Mouse (Mus musculus): ENCODE results near the gene Il1r2. TPM values are rescaled to one million over a fixed set of nuclear protein-coding genes. Genes with fewer than 3 reads are reported as not detected.

Il1r2 gene
- under 1 TPM in 1 of 2 experiments, not detected in 1; 0.25 TPM for total RNA-seq (2021)
- long read RNA-seq, experiment 1, result 0 reads
- long read RNA-seq, experiment 2, result 0 reads

DNA sequence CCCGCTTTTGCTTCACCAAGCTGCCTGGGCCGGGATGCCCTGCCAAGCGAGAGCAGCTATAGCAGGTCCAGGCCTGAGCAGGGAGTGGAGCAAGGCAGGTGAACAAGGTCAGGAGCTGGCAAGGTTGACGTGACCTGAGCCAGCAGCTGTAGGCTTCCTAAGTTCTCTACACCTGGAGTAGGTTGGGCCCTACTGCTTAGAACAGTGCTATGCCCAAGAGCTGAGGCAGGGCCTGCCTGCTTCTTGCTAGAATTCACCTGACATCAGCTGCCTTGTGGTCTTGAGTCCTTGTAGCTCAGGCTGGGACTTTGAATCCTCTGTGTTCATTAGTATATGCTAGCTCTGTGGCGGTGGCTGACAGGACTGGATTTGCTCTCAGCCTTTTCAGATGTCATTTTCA, at the start of gene Il1r2:
Il1r2 (plus strand) TSS at position 301 of the 400 bp plus-strand sequence.
- DNase-seq, result no peak

DNA sequence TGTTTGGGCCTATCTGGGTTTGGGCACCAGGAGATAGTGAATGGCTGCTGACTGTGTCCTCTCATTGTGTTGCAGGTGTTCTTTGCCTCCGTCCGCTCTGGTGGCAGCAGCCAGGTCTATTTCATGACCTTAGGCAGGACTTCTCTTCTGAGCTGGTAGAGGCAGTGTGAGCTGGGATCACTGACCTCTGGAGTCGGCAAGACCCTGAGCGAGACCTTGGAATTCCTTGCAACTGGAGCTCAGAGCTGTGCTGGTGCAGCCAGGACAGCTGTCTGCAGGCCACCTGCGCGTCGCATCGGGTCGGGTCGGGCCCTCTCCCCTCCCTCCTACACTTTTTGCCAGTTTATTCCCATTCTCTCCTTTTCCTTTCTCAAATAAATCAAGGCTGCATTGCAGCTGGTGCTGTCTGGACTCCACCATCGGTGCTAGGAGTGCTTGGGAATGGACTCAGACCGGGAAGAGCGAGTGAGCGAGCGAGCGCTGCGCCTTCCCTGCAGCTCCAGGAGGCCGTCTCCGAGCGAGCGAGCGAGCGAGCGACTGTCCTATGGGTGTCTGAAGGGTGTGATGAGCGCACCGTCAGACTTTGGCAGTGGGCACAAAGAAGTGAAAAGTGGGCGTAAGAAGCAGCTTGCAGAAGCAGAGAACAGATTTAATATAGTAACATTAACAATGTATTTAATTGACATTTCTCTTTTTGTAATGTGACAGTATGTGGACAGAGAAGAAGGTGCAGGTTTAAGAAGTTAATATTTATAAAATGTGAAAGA, 49.1 kb upstream of the Il1r2 start:
- DNase-seq, result no peak

DNA sequence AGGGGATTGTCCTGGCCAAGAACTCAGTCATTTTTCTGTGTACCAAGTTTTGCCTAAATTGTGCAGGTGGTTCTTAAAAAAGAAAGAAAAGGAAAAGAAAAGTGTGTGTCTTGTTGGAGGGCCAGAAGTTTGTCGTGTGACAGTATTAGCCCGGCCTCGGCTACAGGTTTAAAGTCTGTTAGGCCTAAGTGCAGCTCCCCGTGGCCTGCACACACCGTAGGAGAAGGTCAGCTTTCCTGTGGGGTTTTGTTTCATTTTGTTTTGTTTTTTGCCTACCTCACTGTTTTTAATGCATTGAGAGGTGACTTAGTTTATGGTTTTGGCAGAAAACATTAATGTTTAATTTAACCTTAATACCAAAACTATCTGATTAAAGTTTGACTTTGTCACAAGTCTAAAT, 48.5 kb upstream of the Il1r2 start:
- DNase-seq, result no peak

- DNase-seq, result no peak
These were observed 46.7 kb upstream of the Il1r2 start for GRCm38 (mm10) chr1:40027116-40027620.

DNA sequence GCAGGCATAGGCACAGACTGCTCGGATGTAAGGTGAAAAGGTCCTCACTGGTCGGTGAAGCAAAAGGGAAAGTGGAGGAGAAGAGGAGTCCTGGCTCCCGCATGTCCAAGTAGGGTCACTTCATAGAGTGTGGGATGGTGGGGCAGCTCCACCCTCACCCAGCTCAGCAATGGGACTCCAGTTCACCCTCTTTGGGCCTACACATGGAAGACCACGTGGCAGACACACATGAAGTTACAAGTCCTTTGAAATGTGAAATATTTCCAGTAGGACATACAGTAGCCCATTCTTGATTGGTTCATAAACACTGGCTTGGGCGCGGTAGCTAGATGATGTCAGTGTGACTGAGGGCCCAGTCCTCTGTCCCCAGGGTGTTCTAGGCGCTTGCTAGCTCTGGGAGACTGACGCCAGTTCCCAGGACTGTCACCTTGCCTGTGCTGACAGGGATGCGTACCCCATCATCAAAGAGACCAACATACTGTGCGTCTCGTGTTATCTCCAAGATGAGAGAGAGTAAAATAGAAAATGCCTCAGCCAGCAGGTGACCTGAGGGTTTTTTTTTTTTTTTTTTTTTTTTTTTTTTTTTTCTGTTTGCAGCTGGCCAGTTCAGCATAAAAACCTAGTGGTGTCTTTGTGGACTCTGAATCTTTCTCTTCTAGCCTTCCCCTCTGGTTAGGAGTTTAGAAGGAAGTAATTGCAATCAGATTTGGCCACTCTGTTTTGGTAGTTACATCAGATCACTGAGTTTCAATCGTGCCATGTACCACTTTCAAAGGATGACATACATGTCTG, 45.5 kb upstream of the Il1r2 start:
- DNase-seq, result no peak

- no peak for DNase-seq
These were observed 44.3 kb upstream of the Il1r2 start for GRCm38 (mm10) chr1:40029597-40029996.

- no peak for DNase-seq
These were observed 43.4 kb upstream of the Il1r2 start for GRCm38 (mm10) chr1:40030287-40030975.

- no peak for DNase-seq
These were observed 42.9 kb upstream of the Il1r2 start for GRCm38 (mm10) chr1:40030976-40031356.

DNA sequence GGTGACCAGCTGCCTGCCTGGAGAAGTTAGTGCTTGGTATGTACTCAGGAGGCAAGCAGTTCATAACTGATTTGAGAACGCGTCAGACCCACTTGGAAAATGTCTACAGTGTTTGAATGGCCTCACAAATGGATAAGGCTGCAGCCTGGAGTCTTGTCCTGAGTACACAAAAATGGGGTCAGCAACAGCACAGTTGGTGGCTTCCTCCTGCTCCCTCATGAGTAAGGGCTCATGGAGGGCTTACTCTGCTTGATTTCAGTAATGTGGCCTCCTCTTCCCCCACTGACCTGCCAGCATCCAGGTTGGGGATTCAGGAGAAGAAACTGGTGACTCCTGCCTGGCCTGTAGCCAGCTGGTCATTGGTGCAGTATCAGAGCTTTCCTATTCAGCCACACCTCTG, 42.3 kb upstream of the Il1r2 start:
- no peak for DNase-seq

- no peak for DNase-seq
These were observed 40.6 kb upstream of the Il1r2 start for GRCm38 (mm10) chr1:40033315-40033714.

DNA sequence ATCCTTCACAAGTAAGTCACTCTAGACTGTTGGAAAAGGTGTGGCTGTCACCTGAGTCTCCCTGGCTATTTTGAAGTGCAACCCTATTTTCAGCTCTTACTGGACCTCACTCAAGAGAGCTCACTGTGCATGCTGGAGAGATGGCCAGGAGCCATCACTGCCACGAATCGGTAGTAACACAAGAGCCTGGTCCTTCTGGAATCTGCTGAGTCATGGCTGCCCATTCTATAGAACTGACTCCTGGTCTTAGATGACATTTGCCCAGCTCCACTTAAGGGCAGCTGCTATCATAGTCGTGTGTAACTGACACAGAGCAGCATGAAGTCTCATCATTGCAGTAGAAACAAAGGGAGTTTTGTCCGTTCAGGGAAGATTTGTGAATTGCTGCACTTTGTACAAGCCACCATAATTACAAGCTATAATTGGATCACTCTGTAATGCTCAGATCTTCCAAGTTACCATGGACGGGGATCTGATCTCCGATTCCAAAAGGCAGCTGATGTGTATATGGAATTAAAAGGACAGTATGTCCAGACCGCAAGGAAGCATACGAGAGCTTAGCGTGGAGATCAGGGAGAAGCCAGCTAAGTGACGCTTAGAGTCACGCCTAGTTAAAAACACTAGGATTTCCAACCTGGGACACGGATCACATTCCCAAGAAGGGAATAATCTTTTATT, 40.0 kb upstream of the Il1r2 start:
- DNase-seq, result no peak

GRCm38 (mm10) chr1:40037831-40038230, 36.0 kb upstream of the Il1r2 start:
- no peak for DNase-seq

DNA sequence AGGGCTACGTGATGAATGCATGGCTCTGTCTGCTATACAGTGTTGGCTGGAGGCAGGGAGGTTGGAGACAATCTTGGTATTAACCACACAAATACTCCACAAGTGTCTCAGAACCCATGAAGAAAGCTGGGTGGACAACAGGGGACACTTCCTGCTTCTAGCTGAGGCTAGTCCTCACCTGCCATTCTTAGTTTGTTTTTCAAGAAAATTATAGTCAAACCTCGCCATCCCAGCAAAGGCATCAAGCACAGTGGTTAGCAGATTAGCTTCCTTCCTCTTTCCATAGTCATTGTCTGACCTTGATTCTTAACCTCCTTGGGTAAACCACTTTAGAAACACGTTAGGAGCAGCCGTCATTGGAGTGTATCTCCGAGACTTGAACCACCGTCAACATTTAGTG, 28.2 kb upstream of the Il1r2 start:
- no peak for DNase-seq

DNA sequence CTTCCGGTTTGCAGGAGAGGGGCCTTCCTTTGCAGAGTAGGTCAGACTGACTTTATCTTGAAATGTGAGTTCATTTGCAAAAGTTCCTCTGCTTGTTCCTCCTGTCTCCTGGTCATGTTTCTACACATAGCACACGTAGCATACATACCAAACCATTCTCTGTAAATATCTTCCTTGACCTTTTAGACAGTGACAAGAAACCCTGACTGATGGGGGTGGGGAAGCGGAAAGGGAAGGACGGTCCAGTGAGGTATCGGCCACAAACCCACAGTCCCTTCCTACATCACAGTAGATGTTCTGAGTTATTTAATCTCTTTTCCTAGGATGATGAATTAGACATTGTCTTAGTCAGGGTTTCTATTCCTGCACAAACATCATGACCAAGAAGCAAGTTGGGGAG, 27.3 kb upstream of the Il1r2 start:
- no peak for DNase-seq

GRCm38 (mm10) chr1:40051157-40051556, 22.7 kb upstream of the Il1r2 start:
- DNase-seq, result no peak

- no peak for DNase-seq
These were observed 21.7 kb upstream of the Il1r2 start for GRCm38 (mm10) chr1:40052156-40052555.

DNA sequence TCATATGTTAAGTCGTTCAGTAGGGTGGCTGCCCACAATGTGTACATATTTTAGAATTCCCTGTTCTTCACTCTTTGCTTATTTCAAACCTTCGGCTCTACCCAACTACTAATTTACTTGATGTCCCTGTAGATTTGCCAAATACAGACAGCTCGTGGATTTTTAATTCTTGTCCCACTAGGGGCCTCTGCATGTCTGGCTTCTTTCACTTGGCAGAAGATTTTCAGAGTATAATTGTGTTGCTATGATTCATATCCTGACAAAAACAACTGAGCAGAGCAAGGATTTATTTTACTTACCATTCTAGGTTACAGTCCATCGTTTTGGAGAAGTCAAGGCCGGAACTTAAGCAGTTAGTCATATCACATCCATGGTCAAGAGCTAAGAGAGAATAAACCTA, 20.8 kb upstream of the Il1r2 start:
- DNase-seq, result no peak

DNA sequence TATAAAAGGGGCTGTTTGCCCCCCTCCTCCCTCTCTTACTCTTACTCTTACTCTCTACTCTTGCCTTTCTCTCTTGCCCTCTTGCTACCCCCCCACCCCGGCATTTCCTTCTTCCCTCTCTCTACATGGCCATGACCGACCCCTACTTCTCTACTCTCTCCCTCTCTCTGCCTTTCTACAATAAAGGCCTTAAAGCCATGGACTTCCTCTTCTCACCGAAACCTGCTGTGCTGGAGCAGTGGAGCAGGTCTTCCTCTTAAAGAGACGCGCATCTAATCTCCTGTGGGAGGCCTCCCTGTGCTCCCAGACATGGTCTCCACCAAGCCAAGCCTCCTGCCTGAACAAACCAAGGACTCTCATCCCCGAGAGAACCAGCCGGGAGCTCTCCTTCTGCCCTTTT, 18.8 kb upstream of the Il1r2 start:
- DNase-seq, result no peak

DNA sequence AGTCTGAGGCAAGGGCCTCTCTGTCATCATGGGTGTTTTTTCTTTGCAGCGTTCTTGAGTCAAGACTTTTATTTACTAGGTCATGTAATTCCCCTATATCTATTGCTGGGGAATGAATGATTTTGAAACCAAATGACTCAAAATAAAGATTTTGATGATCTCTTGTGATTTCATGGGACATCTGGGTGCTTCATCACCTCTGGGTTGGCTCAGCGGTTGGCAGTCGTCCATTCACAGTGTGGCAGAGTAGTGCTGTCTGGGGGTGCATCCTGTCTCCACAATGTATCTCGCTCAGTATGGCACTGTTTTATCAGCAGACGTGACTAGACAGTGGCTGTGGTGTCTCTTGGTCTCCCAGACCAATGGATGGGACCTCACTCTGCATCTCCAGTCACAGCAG, 17.9 kb upstream of the Il1r2 start:
- no peak for DNase-seq

DNA sequence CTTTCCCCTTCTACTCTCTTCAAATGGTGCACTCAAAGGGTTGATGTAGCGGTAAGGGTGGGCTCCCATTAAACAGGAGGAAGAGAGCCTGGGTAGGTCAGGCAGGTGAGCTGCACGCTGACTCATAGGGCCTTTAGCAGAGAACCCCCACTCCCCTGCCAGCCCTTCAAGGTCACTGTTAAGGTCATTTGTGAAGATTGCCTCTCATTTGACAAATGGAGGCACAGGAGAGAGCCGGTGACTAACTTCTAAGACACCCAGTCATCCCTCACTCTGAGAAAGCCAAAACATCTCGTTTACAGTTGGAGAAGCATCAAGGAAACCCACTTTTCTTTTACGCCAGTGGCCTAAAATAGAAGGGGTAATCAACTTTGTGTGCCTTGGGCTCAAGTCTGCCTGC, 16.5 kb upstream of the Il1r2 start:
- no peak for DNase-seq

GRCm38 (mm10) chr1:40058013-40058412, 15.9 kb upstream of the Il1r2 start:
- no peak for DNase-seq

- no peak for DNase-seq
These were observed 14.6 kb upstream of the Il1r2 start for GRCm38 (mm10) chr1:40059122-40059774.
